Mouse (Mus musculus): ENCODE results near the gene Cdiptos. TPM values are rescaled to one million over a fixed set of nuclear protein-coding genes. Genes with fewer than 3 reads are reported as not detected.

The Cdiptos gene
- total and polyA plus RNA-seq, 2 experiments from 2014 or later: 1.5 TPM; not detected in 1

- ATAC-seq (ENCODE audit: insufficient read depth, low read depth) (no peak), DNase-seq (ENCODE audit: low spot score) (no peak)
- Histone ChIP-seq H3K27me3 (ENCODE audit: control insufficient read depth, insufficient read depth, low read length) (peaks cover 26% of the 10 kb centered on the region), H3K9me3 (replicated peaks; ENCODE audit: control insufficient read depth, low read length) (no peaks in the 10 kb centered on the region), H3K27ac (ENCODE audit: low read depth) (no peak overlapping the region), H3K4me1 (ENCODE audit: control insufficient read depth, insufficient read depth) (peaks cover 15% of the 10 kb centered on the region), H3K9ac (replicated peaks; ENCODE audit: low read depth, low read length) (no peak overlapping the region), H3K36me3 (replicated peaks; ENCODE audit: control insufficient read depth, insufficient read depth, low read length) (peaks cover 9% of the 10 kb centered on the region; the same call in 1 of the 2 replicates), H3K4me3 (ENCODE audit: low read depth, low read length) (no peak overlapping the region), H3K4me2 (ENCODE audit: low read depth, low read length) (no peak overlapping the region)
- no peak for TF ChIP-seq EP300 (IDR thresholded peaks at IDR 0.05; ENCODE audit: low read depth)
- no peak for TF ChIP-seq CTCF (IDR thresholded peaks at IDR 0.05; ENCODE audit: low read depth)
- WGBS: 69% methylated on average over 10 of the region's 10 CpGs
These were observed 27.3 kb downstream of the Cdiptos start for GRCm38 (mm10) chr7:126948626-126949025.

- TF ChIP-seq CTCF (IDR thresholded peaks at IDR 0.05; ENCODE audit: low read depth): peak; percentile 74
- no peak for TF ChIP-seq EP300 (IDR thresholded peaks at IDR 0.05; ENCODE audit: low read depth)
- no peak overlapping the region for H3K27ac ChIP-seq (ENCODE audit: low read depth)
- no peak overlapping the region for H3K4me3 ChIP-seq (ENCODE audit: low read depth, low read length)
- 44% methylated on average over 3 of the region's 3 CpGs for WGBS
- peak; percentile 19 for DNase-seq (ENCODE audit: low spot score)
- peaks cover 16% of the 10 kb centered on the region for H3K36me3 ChIP-seq (replicated peaks; ENCODE audit: control insufficient read depth, insufficient read depth, low read length)
- no peaks in the 10 kb centered on the region for H3K9me3 ChIP-seq (replicated peaks; ENCODE audit: control insufficient read depth, low read length)
- H3K4me1 ChIP-seq (ENCODE audit: control insufficient read depth, insufficient read depth): peaks cover 12% of the 10 kb centered on the region
- peaks cover 21% of the 10 kb centered on the region for H3K27me3 ChIP-seq (ENCODE audit: control insufficient read depth, insufficient read depth, low read length)
- no peak overlapping the region for H3K9ac ChIP-seq (replicated peaks; ENCODE audit: low read depth, low read length)
- ATAC-seq (ENCODE audit: insufficient read depth, low read depth): no peak
- no peak overlapping the region for H3K4me2 ChIP-seq (ENCODE audit: low read depth, low read length)
These were observed 29.4 kb downstream of the Cdiptos start for GRCm38 (mm10) chr7:126946530-126946929.

GRCm38 (mm10) chr7:126941801-126942200 is 34.1 kb downstream of the Cdiptos start:
- Histone ChIP-seq H3K9ac (replicated peaks; ENCODE audit: low read depth, low read length) (no peak overlapping the region), H3K4me3 (ENCODE audit: low read depth, low read length) (no peak overlapping the region), H3K9me3 (replicated peaks; ENCODE audit: control insufficient read depth, low read length) (no peaks in the 10 kb centered on the region), H3K4me2 (ENCODE audit: low read depth, low read length) (no peak overlapping the region), H3K36me3 (replicated peaks; ENCODE audit: control insufficient read depth, insufficient read depth, low read length) (peaks cover 25% of the 10 kb centered on the region), H3K27ac (ENCODE audit: low read depth) (no peak overlapping the region), H3K27me3 (ENCODE audit: control insufficient read depth, insufficient read depth, low read length) (no peaks in the 10 kb centered on the region), H3K4me1 (ENCODE audit: control insufficient read depth, insufficient read depth) (no peaks in the 10 kb centered on the region)
- WGBS: 76% methylated on average over 5 of the region's 5 CpGs
- TF ChIP-seq EP300 (IDR thresholded peaks at IDR 0.05; ENCODE audit: low read depth) (no peak), CTCF (IDR thresholded peaks at IDR 0.05; ENCODE audit: low read depth) (no peak)
- ATAC-seq (ENCODE audit: insufficient read depth, low read depth) (no peak), DNase-seq (ENCODE audit: low spot score) (no peak)

GRCm38 (mm10) chr7:126941171-126941570 is 34.7 kb downstream of the Cdiptos start:
- Histone ChIP-seq H3K4me1 (ENCODE audit: control insufficient read depth, insufficient read depth) (no peaks in the 10 kb centered on the region), H3K4me3 (ENCODE audit: low read depth, low read length) (no peak overlapping the region), H3K9ac (replicated peaks; ENCODE audit: low read depth, low read length) (no peak overlapping the region), H3K27me3 (ENCODE audit: control insufficient read depth, insufficient read depth, low read length) (no peaks in the 10 kb centered on the region), H3K4me2 (ENCODE audit: low read depth, low read length) (no peak overlapping the region), H3K27ac (ENCODE audit: low read depth) (no peak overlapping the region), H3K36me3 (replicated peaks; ENCODE audit: control insufficient read depth, insufficient read depth, low read length) (peaks cover 31% of the 10 kb centered on the region), H3K9me3 (replicated peaks; ENCODE audit: control insufficient read depth, low read length) (no peaks in the 10 kb centered on the region)
- WGBS: 53% methylated on average over 6 of the region's 6 CpGs
- no peak for ATAC-seq (ENCODE audit: insufficient read depth, low read depth)
- no peak for TF ChIP-seq CTCF (IDR thresholded peaks at IDR 0.05; ENCODE audit: low read depth)
- no peak for TF ChIP-seq EP300 (IDR thresholded peaks at IDR 0.05; ENCODE audit: low read depth)
- DNase-seq (ENCODE audit: low spot score): no peak

GRCm38 (mm10) chr7:126932652-126933051 is 43.2 kb downstream of the Cdiptos start:
- Histone ChIP-seq H3K27me3 (ENCODE audit: control insufficient read depth, insufficient read depth, low read length) (no peaks in the 10 kb centered on the region), H3K9me3 (replicated peaks; ENCODE audit: control insufficient read depth, low read length) (no peaks in the 10 kb centered on the region), H3K9ac (replicated peaks; ENCODE audit: low read depth, low read length) (no peak overlapping the region), H3K4me1 (ENCODE audit: control insufficient read depth, insufficient read depth) (peaks cover 6% of the 10 kb centered on the region), H3K4me3 (ENCODE audit: low read depth, low read length) (no peak overlapping the region), H3K27ac (ENCODE audit: low read depth) (no peak overlapping the region), H3K4me2 (ENCODE audit: low read depth, low read length) (no peak overlapping the region), H3K36me3 (replicated peaks; ENCODE audit: control insufficient read depth, insufficient read depth, low read length) (peaks cover 33% of the 10 kb centered on the region)
- ATAC-seq (ENCODE audit: insufficient read depth, low read depth) (no peak), DNase-seq (ENCODE audit: low spot score) (no peak)
- TF ChIP-seq CTCF (IDR thresholded peaks at IDR 0.05; ENCODE audit: low read depth) (no peak), EP300 (IDR thresholded peaks at IDR 0.05; ENCODE audit: low read depth) (no peak)
- WGBS: 81% methylated on average over 2 of the region's 2 CpGs

GRCm38 (mm10) chr7:126929046-126929445 is 46.9 kb downstream of the Cdiptos start:
- no peak for TF ChIP-seq EP300 (IDR thresholded peaks at IDR 0.05; ENCODE audit: low read depth)
- TF ChIP-seq CTCF (IDR thresholded peaks at IDR 0.05; ENCODE audit: low read depth): no peak
- Histone ChIP-seq H3K9me3 (replicated peaks; ENCODE audit: control insufficient read depth, low read length) (no peaks in the 10 kb centered on the region), H3K27me3 (ENCODE audit: control insufficient read depth, insufficient read depth, low read length) (no peaks in the 10 kb centered on the region), H3K9ac (replicated peaks; ENCODE audit: low read depth, low read length) (peak overlapping the region; percentile 56), H3K4me3 (ENCODE audit: low read depth, low read length) (peak overlapping the region; percentile 57), H3K4me1 (ENCODE audit: control insufficient read depth, insufficient read depth) (peaks cover 6% of the 10 kb centered on the region), H3K27ac (ENCODE audit: low read depth) (peak overlapping the region; percentile 28), H3K36me3 (replicated peaks; ENCODE audit: control insufficient read depth, insufficient read depth, low read length) (0 out of 2 replicates have a peak, but pooled peaks cover 10% of the 10 kb centered on the region), H3K4me2 (ENCODE audit: low read depth, low read length) (peak overlapping the region; percentile 77)
- WGBS: 1% methylated on average over 26 of the region's 27 CpGs
- no peak for DNase-seq (ENCODE audit: low spot score)
- ATAC-seq (ENCODE audit: insufficient read depth, low read depth): peak; percentile 58

Measured in heart, postnatal 0 days (tissue).